Mouse (Mus musculus) CD4-positive helper T cell, adult 2 months (primary cell): Measurements from ENCODE around the gene Atp2a1.
"Not testable (repeated sequence)": the region's sequence is repeated elsewhere in the genome, so short reads cannot be mapped to it uniquely, and the experiment has no call there.

ENCODE experiments used
- DNase-seq: peaks from one replicate; pipeline ENCODE4 v3.0.0-alpha.2; 2012; ENCODE audit warnings: low read depth, missing footprints, low spot score

The Atp2a1 gene

GRCm38 (mm10) chr7:126463004-126463403, at the start of gene Atp2a1:
TSS of gene Atp2a1 (minus strand) at chr7:126463108.
- DNase-seq, result no peak

GRCm38 (mm10) chr7:126511287-126511686, 48.4 kb upstream of the Atp2a1 start:
- no peak for DNase-seq

- DNase-seq, result no peak
Measured at GRCm38 (mm10) chr7:126507126-126507778, 44.3 kb upstream of the Atp2a1 start.

- DNase-seq, result no peak
Measured at GRCm38 (mm10) chr7:126504913-126505312, 42.0 kb upstream of the Atp2a1 start.

- DNase-seq, result peak; percentile 100
Measured at GRCm38 (mm10) chr7:126503273-126503878, 40.5 kb upstream of the Atp2a1 start, which contains the start of gene Atxn2l. TSS of gene Atxn2l (minus strand) at chr7:126503437.

- no peak for DNase-seq
Measured at GRCm38 (mm10) chr7:126502751-126503150, 39.8 kb upstream of the Atp2a1 start.

- DNase-seq, result peak; percentile 91
Measured at GRCm38 (mm10) chr7:126502023-126502741, 39.3 kb upstream of the Atp2a1 start.

GRCm38 (mm10) chr7:126501684-126502022, 38.7 kb upstream of the Atp2a1 start:
- DNase-seq, result no peak

- DNase-seq, result no peak
Measured at GRCm38 (mm10) chr7:126499416-126499815, 36.5 kb upstream of the Atp2a1 start.

- DNase-seq, result no peak
Measured at GRCm38 (mm10) chr7:126497966-126498365, 35.1 kb upstream of the Atp2a1 start.

GRCm38 (mm10) chr7:126496475-126496874, 33.6 kb upstream of the Atp2a1 start:
- DNase-seq, result peak; percentile 38

- DNase-seq, result no peak
Measured at GRCm38 (mm10) chr7:126494120-126494519, 31.2 kb upstream of the Atp2a1 start.

GRCm38 (mm10) chr7:126491973-126492372, 29.1 kb upstream of the Atp2a1 start:
- DNase-seq, result no peak

GRCm38 (mm10) chr7:126491005-126491404, 28.1 kb upstream of the Atp2a1 start:
- no peak for DNase-seq

GRCm38 (mm10) chr7:126487617-126488385, 24.9 kb upstream of the Atp2a1 start:
- not testable (repeated sequence) for DNase-seq

- DNase-seq, result peak; percentile 87
Measured at GRCm38 (mm10) chr7:126487052-126487483, 24.2 kb upstream of the Atp2a1 start, which contains the start of gene Tufm. TSS of gene Tufm (plus strand) at chr7:126487361.

- peak; percentile 69 for DNase-seq
Measured at GRCm38 (mm10) chr7:126482392-126482871, 19.5 kb upstream of the Atp2a1 start.

- peak; percentile 53 for DNase-seq
Measured at GRCm38 (mm10) chr7:126481699-126482098, 18.8 kb upstream of the Atp2a1 start.

GRCm38 (mm10) chr7:126474993-126475581, 12.2 kb upstream of the Atp2a1 start, which contains the start of gene Sh2b1:
TSS of gene Sh2b1 (minus strand) at chr7:126475424.
- DNase-seq, result peak; percentile 95

- DNase-seq, result no peak
Measured at GRCm38 (mm10) chr7:126474486-126474955, 11.6 kb upstream of the Atp2a1 start.
